Mouse (Mus musculus) heart, adult 2 months (tissue): ENCODE measurements around the gene Gins3. TPM values are rescaled to one million over a fixed set of nuclear protein-coding genes. Genes with fewer than 3 reads are reported as not detected.

Experiments used
- DNase-seq, 2 experiments: peaks; one replicate each; pipeline ENCODE4 v3.0.0; 2021
- H3K27ac ChIP-seq: fragments of 200-600 bp; 2 replicates; pipeline ENCODE4 v1.8.1; 2022
- H3K27me3 ChIP-seq: fragments of 200-500 bp; 2 replicates; pipeline ENCODE4 v1.6.1; 2012; ENCODE audit warnings: mild to moderate bottlenecking, low read length, inconsistent platforms, mixed read lengths; ENCODE audit not compliant: control insufficient read depth, insufficient read depth
- H3K36me3 ChIP-seq: fragments of 200-500 bp; 2 replicates; pipeline ENCODE4 v1.6.1; 2012; ENCODE audit warnings: low read length, inconsistent platforms; ENCODE audit not compliant: control insufficient read depth, insufficient read depth
- H3K4me1 ChIP-seq: fragments of 200-500 bp; 2 replicates; pipeline ENCODE4 v1.6.1; 2011; ENCODE audit warnings: low read length; ENCODE audit not compliant: control insufficient read depth, insufficient read depth
- H3K4me3 ChIP-seq: fragments of 200-600 bp; 2 replicates; pipeline ENCODE4 v1.8.1; 2022
- H3K79me2 ChIP-seq: fragments of 200-500 bp; replicated peaks from 2 replicates; pipeline ENCODE4 v1.6.1; 2012; ENCODE audit warnings: mild to moderate bottlenecking, inconsistent platforms, low read length, moderate library complexity, mixed read lengths; ENCODE audit not compliant: control insufficient read depth, insufficient read depth
- H3K9ac ChIP-seq: fragments of 200-500 bp; 2 replicates; pipeline ENCODE4 v1.6.1; 2012; ENCODE audit warnings: low read depth, mild to moderate bottlenecking, control low read depth, inconsistent platforms, low read length, mixed read lengths
- CTCF ChIP-seq: fragments of 200-600 bp; IDR thresholded peaks from 2 replicates; pipeline ENCODE4 v1.8.1; 2022; ENCODE audit warnings: antibody characterized with exemption, mild to moderate bottlenecking, moderate library complexity
- EP300 ChIP-seq: fragments of 200-500 bp; IDR thresholded peaks from 2 replicates; pipeline ENCODE4 v1.6.1; 2011; ENCODE audit warnings: low read depth, low read length, control low read depth; ENCODE audit not compliant: insufficient read depth
- POLR2A ChIP-seq: fragments of 200-500 bp; IDR thresholded peaks from 2 replicates; pipeline ENCODE4 v1.6.1; 2011; ENCODE audit warnings: mild to moderate bottlenecking, low read depth, low read length, control low read depth; ENCODE audit not compliant: insufficient read depth
- WGBS: fragments of 180-500 bp; shearing (Covaris S2); methylation state at CpG from one replicate; pipeline ENCODE4 v1.1.7; 2018; 5-methylcytosine and 5-hydroxymethylcytosine counted together
- intact Hi-C: fragments of 180-260 bp; cut with DNase I; formaldehyde crosslinking; loops from one replicate; pipeline ENCODE4 v1.15.1; 2025
- polyA plus RNA-seq: library from polyadenylated mRNA; depleted of rRNA; stranded (reverse); fragments of >200 nt; gene quantifications from 2 replicates; pipeline ENCODE4 v1.2.3, GENCODE M21; 2012; rRNA removed
- total RNA-seq, 2 experiments: library from RNA; stranded (reverse); gene quantifications; 2 replicates each; pipeline ENCODE4 v1.2.3; 2021

The Gins3 gene
- total and polyA plus RNA-seq, 3 experiments, result 0.47 to 1.3 (median 1.2) TPM

DNA sequence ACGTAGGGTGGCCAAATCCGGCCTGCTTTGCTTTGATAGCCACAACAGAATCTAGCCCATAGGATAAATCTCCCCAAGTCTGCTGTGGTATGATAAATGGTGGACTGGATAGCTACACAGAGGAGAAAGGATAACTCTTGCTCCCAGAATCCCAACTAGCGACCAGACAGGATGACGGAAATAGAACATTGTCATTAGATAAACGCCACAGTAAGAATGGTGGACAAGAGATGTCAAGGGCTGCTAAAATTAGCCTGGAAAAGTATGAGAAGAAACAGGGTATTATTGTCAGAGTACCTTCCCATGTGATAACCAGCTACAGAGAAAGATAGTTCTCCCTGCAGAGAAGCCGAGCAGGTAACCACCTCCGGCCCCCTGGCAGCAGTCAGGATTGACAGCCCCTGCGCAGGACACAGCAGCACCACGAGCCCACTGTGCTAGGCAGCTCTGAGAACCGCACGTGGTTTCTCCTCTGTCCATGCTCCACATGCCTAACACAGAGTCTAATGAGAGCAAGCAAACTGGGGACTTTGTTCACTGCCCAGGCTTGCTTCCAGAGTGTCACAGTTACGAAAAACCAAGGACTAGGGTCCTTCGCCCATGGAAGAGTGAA, 57.8 kb downstream of the Gins3 start:
- intact Hi-C loops, result loop anchor here (10.0 kb wide), 1 partner anchor 436 kb away; no protein-coding TSS in a partner anchor
- H3K4me3 ChIP-seq, result no peak overlapping the region
- no peak for TF ChIP-seq EP300
- TF ChIP-seq CTCF, result peak; percentile 51
- no peak for TF ChIP-seq POLR2A
- no peaks in the 10 kb centered on the region for H3K36me3 ChIP-seq
- no peak overlapping the region for H3K9ac ChIP-seq
- H3K4me1 ChIP-seq, result peaks cover 2% of the 10 kb centered on the region; the same call in 1 of the 2 replicates
- WGBS, result 43% methylated on average over 13 of the region's 13 CpGs
- H3K27ac ChIP-seq, result peak overlapping the region; percentile 26; the same call in 1 of the 2 replicates
- H3K27me3 ChIP-seq, result no peaks in the 10 kb centered on the region
- H3K79me2 ChIP-seq, result no peaks in the 10 kb centered on the region
- DNase-seq, result peak in 1 of 2 experiments; percentile 20

- WGBS, result 40% methylated on average over 6 of the region's 6 CpGs
- intact Hi-C loops, result loop anchor here (10.0 kb wide), 1 partner anchor 440 kb away; no protein-coding TSS in a partner anchor
- TF ChIP-seq CTCF (no peak), EP300 (no peak), POLR2A (no peak)
- H3K27me3 ChIP-seq, result no peaks in the 10 kb centered on the region
- peaks cover 4% of the 10 kb centered on the region for H3K4me1 ChIP-seq
- H3K9ac ChIP-seq, result no peak overlapping the region
- no peaks in the 10 kb centered on the region for H3K36me3 ChIP-seq
- no peak for DNase-seq
- no peak overlapping the region for H3K27ac ChIP-seq
- no peaks in the 10 kb centered on the region for H3K79me2 ChIP-seq
- H3K4me3 ChIP-seq, result no peak overlapping the region
These were observed 61.4 kb downstream of the Gins3 start for GRCm38 (mm10) chr8:95694631-95695030.

Other genes with a start within 250 kb of the Gins3 start
- gene Cfap20, start 198.6 kb upstream of the Gins3 start, total RNA-seq, result 10 to 100 TPM; 21.8 to 24.2 TPM
- 27.4 and 35.2 TPM in 2 replicates for gene Cfap20, start 198.6 kb upstream of the Gins3 start, polyA plus RNA-seq
- 10 to 100 TPM; 28.6 to 31.0 TPM for gene Csnk2a2, start 143.4 kb upstream of the Gins3 start, total RNA-seq
- gene Csnk2a2, start 143.4 kb upstream of the Gins3 start, polyA plus RNA-seq, result 11.0 and 20.6 TPM in 2 replicates
- gene Ccdc113, start 99.4 kb upstream of the Gins3 start, total RNA-seq, result not detected
- gene Ccdc113, start 99.4 kb upstream of the Gins3 start, polyA plus RNA-seq, result 0.14 TPM in 1 of 2 replicates, not detected in the other
- not detected for gene Prss54, start 57.1 kb upstream of the Gins3 start, total RNA-seq
- not detected in 2 replicates for gene Prss54, start 57.1 kb upstream of the Gins3 start, polyA plus RNA-seq
- 100 to 1,000 TPM; 147 to 152 TPM for gene Ndrg4, start 43.5 kb downstream of the Gins3 start, total RNA-seq
- 370 and 528 TPM in 2 replicates for gene Ndrg4, start 43.5 kb downstream of the Gins3 start, polyA plus RNA-seq
- gene Setd6, start 82.4 kb downstream of the Gins3 start, total RNA-seq, result 10 to 100 TPM; 14.3 to 15.3 TPM
- gene Setd6, start 82.4 kb downstream of the Gins3 start, polyA plus RNA-seq, result 8.0 and 13.1 TPM in 2 replicates
- 100 to 1,000 TPM; 107 to 116 TPM for gene Cnot1, start 174.0 kb downstream of the Gins3 start, total RNA-seq
- gene Cnot1, start 174.0 kb downstream of the Gins3 start, polyA plus RNA-seq, result 51.0 and 86.7 TPM in 2 replicates
- gene Sap18b, start 191.9 kb downstream of the Gins3 start, total RNA-seq, result 10 to 100 TPM; 77.6 to 92.9 TPM
- gene Sap18b, start 191.9 kb downstream of the Gins3 start, polyA plus RNA-seq, result 48.8 and 52.2 TPM in 2 replicates
- 10 to 100 TPM; 10.6 to 10.8 TPM for gene Slc38a7, start 220.1 kb downstream of the Gins3 start, total RNA-seq
- gene Slc38a7, start 220.1 kb downstream of the Gins3 start, polyA plus RNA-seq, result 17.0 and 19.3 TPM in 2 replicates